Mouse (Mus musculus) small intestine, adult 2 months (tissue): ENCODE measurements around the gene Pilrb1. TPM values are rescaled to one million over a fixed set of nuclear protein-coding genes. Genes with fewer than 3 reads are reported as not detected.
A peak's percentile ranks its signal among the peaks of the same experiment; 100 is the strongest.
"Not testable (repeated sequence)": the region's sequence is repeated elsewhere in the genome, so short reads cannot be mapped to it uniquely, and the experiment has no call there.

ENCODE experiments used
- H3K27ac ChIP-seq: fragments of 200-500 bp; 2 replicates; pipeline ENCODE4 v1.5.1; 2012; ENCODE audit warnings: low read depth, low read length, control low read depth, inconsistent platforms; ENCODE audit not compliant: insufficient read depth
- H3K27me3 ChIP-seq: fragments of 200-500 bp; 2 replicates; pipeline ENCODE4 v1.6.1; 2012; ENCODE audit warnings: mild to moderate bottlenecking, moderate library complexity, low read length, inconsistent platforms; ENCODE audit not compliant: control insufficient read depth, insufficient read depth
- H3K36me3 ChIP-seq: fragments of 200-500 bp; 2 replicates; pipeline ENCODE4 v1.6.1; 2012; ENCODE audit warnings: mild to moderate bottlenecking, low read length, control low read depth, inconsistent platforms; ENCODE audit not compliant: control insufficient read depth, insufficient read depth
- H3K4me1 ChIP-seq: fragments of 200-500 bp; 2 replicates; pipeline ENCODE4 v1.6.1; 2012; ENCODE audit warnings: low read length, inconsistent platforms, mixed read lengths; ENCODE audit not compliant: control insufficient read depth, insufficient read depth, insufficient read length
- H3K4me3 ChIP-seq: fragments of 200-500 bp; 2 replicates; pipeline ENCODE4 v1.5.1; 2012; ENCODE audit warnings: low read depth, mild to moderate bottlenecking, control low read depth, inconsistent platforms, low read length, moderate library complexity
- CTCF ChIP-seq: fragments of 200-500 bp; IDR thresholded peaks from 2 replicates; pipeline ENCODE4 v1.5.1; 2012; ENCODE audit warnings: low read depth, mild to moderate bottlenecking, control low read depth, inconsistent platforms, low read length, moderate library complexity, mixed read lengths; ENCODE audit not compliant: insufficient replicate concordance, insufficient read length; ENCODE audit errors: extremely low read depth
- POLR2A ChIP-seq: fragments of 200-500 bp; IDR thresholded peaks from 2 replicates; pipeline ENCODE4 v1.6.1; 2012; ENCODE audit warnings: low read depth, mild to moderate bottlenecking, control low read depth, inconsistent platforms, low read length, moderate library complexity
- WGBS: fragments of 180-500 bp; shearing (Covaris S2); methylation state at CpG from one replicate; pipeline ENCODE4 v1.1.7; 2018; 5-methylcytosine and 5-hydroxymethylcytosine counted together
- polyA plus RNA-seq: library from polyadenylated mRNA; depleted of rRNA; stranded (reverse); fragments of >200 nt; gene quantifications from 2 replicates; pipeline ENCODE4 v1.2.3, GENCODE M21; 2012

Pilrb1 gene
- polyA plus RNA-seq, 1 experiment: 5.4 TPM

- no peaks in the 10 kb centered on the region for H3K36me3 ChIP-seq
- H3K4me3 ChIP-seq: no peak overlapping the region
- H3K4me1 ChIP-seq: no peaks in the 10 kb centered on the region
- H3K27ac ChIP-seq: no peak overlapping the region
- no peaks in the 10 kb centered on the region for H3K27me3 ChIP-seq
- TF ChIP-seq CTCF: no peak
- no peak for TF ChIP-seq POLR2A
Measured at GRCm38 (mm10) chr5:137836611-137837010, 21.3 kb downstream of the Pilrb1 start.

GRCm38 (mm10) chr5:137835966-137836520 is 21.9 kb downstream of the Pilrb1 start, which contains the start of gene Pilra:
Gene Pilra, minus strand, starts transcription at chr5:137836281.
- not testable (repeated sequence) for H3K27ac ChIP-seq, H3K36me3 ChIP-seq, H3K27me3 ChIP-seq, H3K4me1 ChIP-seq
- WGBS: 56% methylated on average over 2 of the region's 2 CpGs
- H3K4me3 ChIP-seq: peak within 1 kb of the TSS; percentile 42

- no peaks in the 10 kb centered on the region for H3K27me3 ChIP-seq
- H3K36me3 ChIP-seq: no peaks in the 10 kb centered on the region
- H3K4me3 ChIP-seq: no peak overlapping the region
- 55% methylated on average over 4 of the region's 4 CpGs for WGBS
- no peaks in the 10 kb centered on the region for H3K4me1 ChIP-seq
- TF ChIP-seq CTCF (no peak), POLR2A (no peak)
- H3K27ac ChIP-seq: no peak overlapping the region
Measured at GRCm38 (mm10) chr5:137833500-137833899, 24.4 kb downstream of the Pilrb1 start.

- WGBS: 71% methylated on average over 6 of the region's 6 CpGs
- Histone ChIP-seq H3K36me3 (no peaks in the 10 kb centered on the region), H3K4me1 (no peaks in the 10 kb centered on the region), H3K27ac (no peak overlapping the region), H3K4me3 (no peak overlapping the region), H3K27me3 (no peaks in the 10 kb centered on the region)
- no peak for TF ChIP-seq CTCF
- no peak for TF ChIP-seq POLR2A
Measured at GRCm38 (mm10) chr5:137831506-137831905, 26.4 kb downstream of the Pilrb1 start.

- no peaks in the 10 kb centered on the region for H3K27me3 ChIP-seq
- WGBS: 84% methylated on average over 4 of the region's 4 CpGs
- no peaks in the 10 kb centered on the region for H3K36me3 ChIP-seq
- no peak overlapping the region for H3K4me3 ChIP-seq
- no peaks in the 10 kb centered on the region for H3K4me1 ChIP-seq
- no peak for TF ChIP-seq CTCF
- no peak for TF ChIP-seq POLR2A
- no peak overlapping the region for H3K27ac ChIP-seq
Measured at GRCm38 (mm10) chr5:137831106-137831505, 26.8 kb downstream of the Pilrb1 start.

GRCm38 (mm10) chr5:137830238-137830637 is 27.7 kb downstream of the Pilrb1 start:
- TF ChIP-seq POLR2A (no peak), CTCF (no peak)
- 75% methylated on average over 7 of the region's 7 CpGs for WGBS
- Histone ChIP-seq H3K27ac (no peak overlapping the region), H3K4me1 (no peaks in the 10 kb centered on the region), H3K36me3 (no peaks in the 10 kb centered on the region), H3K27me3 (no peaks in the 10 kb centered on the region), H3K4me3 (no peak overlapping the region)

- 75% methylated on average over 6 of the region's 6 CpGs for WGBS
- H3K36me3 ChIP-seq: no peaks in the 10 kb centered on the region
- TF ChIP-seq CTCF (no peak), POLR2A (no peak)
Measured at GRCm38 (mm10) chr5:137828694-137829093, 29.2 kb downstream of the Pilrb1 start.

GRCm38 (mm10) chr5:137826421-137826820 is 31.5 kb downstream of the Pilrb1 start:
- H3K27ac ChIP-seq: no peak overlapping the region
- TF ChIP-seq POLR2A (no peak), CTCF (no peak)
- 46% methylated on average over 7 of the region's 7 CpGs for WGBS
- H3K27me3 ChIP-seq: no peaks in the 10 kb centered on the region
- H3K36me3 ChIP-seq: no peaks in the 10 kb centered on the region
- no peaks in the 10 kb centered on the region for H3K4me1 ChIP-seq
- H3K4me3 ChIP-seq: no peak overlapping the region

More at GRCm38 (mm10) chr5:137828694-137829093, 29.2 kb downstream of the Pilrb1 start:
- Histone ChIP-seq H3K27ac (no peak overlapping the region; the same call in 1 of the 2 replicates), H3K4me1 (no peaks in the 10 kb centered on the region), H3K27me3 (no peaks in the 10 kb centered on the region), H3K4me3 (no peak overlapping the region)
